Mouse (Mus musculus) CH12.LX (cell line): ENCODE measurements at regions not wholly inside any gene's neighbourhood (a gene's known extent, or its start where the extent isn't known, plus 50 kb on each side); places are given as distances from the start of the nearest gene placed in this dataset.

Source experiments
- DNase-seq: peaks from one replicate; pipeline ENCODE4 v3.0.0-alpha.2; 2013; ENCODE audit errors: extremely low read depth
- H3K27ac ChIP-seq: 2 replicates; pipeline ENCODE4 v1.5.1; 2012; ENCODE audit warnings: low read depth, mild to moderate bottlenecking, control low read depth, moderate library complexity; ENCODE audit not compliant: insufficient read depth
- H3K27me3 ChIP-seq: replicated peaks from 2 replicates; pipeline ENCODE3; 2012; ENCODE audit warnings: inconsistent platforms
- H3K36me3 ChIP-seq, 2 experiments: replicated peaks in 1 of 2; 2 replicates each; pipeline versions ENCODE3 to v1.6.1; 2012; ENCODE audit warnings: inconsistent platforms in 1 of 2, low read length in 1 of 2, mild to moderate bottlenecking in 1 of 2, mixed read lengths in 1 of 2, moderate library complexity in 1 of 2; ENCODE audit not compliant: control insufficient read depth in 1 of 2, insufficient read depth in 1 of 2
- H3K4me1 ChIP-seq, 2 experiments: 2 replicates each; pipeline ENCODE4 v1.6.1; 2012; ENCODE audit warnings: inconsistent platforms in 1 of 2, moderate library complexity in 1 of 2; ENCODE audit not compliant: insufficient read depth in 2 of 2, control insufficient read depth in 1 of 2
- H3K4me2 ChIP-seq: 2 replicates; pipeline ENCODE4 v1.6.1; 2012; ENCODE audit warnings: low read depth, mild to moderate bottlenecking, control low read depth; ENCODE audit not compliant: poor library complexity, insufficient read depth, severe bottlenecking
- H3K4me3 ChIP-seq, 3 experiments: fragments of 150-350 bp in 1 of 3; sonication (generic) in 1 of 3; replicated peaks in 1 of 3; 2 replicates each; pipeline versions ENCODE3 to v1.5.1; 2011 to 2012; ENCODE audit warnings: low read depth in 2 of 3, low read length in 2 of 3, mild to moderate bottlenecking in 2 of 3, moderate library complexity in 2 of 3, control low read depth in 1 of 3, improper control_type of control experiment in 1 of 3, inconsistent platforms in 1 of 3, mixed read lengths in 1 of 3; ENCODE audit not compliant: poor library complexity in 1 of 3
- H3K79me2 ChIP-seq: replicated peaks from 2 replicates; pipeline ENCODE4 v1.6.1; 2012; ENCODE audit warnings: mild to moderate bottlenecking, moderate library complexity; ENCODE audit not compliant: control insufficient read depth, poor library complexity, insufficient read depth, severe bottlenecking; ENCODE audit errors: extremely low read depth
- H3K9ac ChIP-seq: 2 replicates; pipeline ENCODE4 v1.6.1; 2012; ENCODE audit warnings: low read depth, mild to moderate bottlenecking, control low read depth, moderate library complexity; ENCODE audit not compliant: insufficient read depth
- H3K9me3 ChIP-seq: replicated peaks from 2 replicates; pipeline ENCODE3; 2012; ENCODE audit warnings: low read length, inconsistent platforms, mixed read lengths
- BHLHE40 ChIP-seq: IDR thresholded peaks from 2 replicates; pipeline ENCODE4 v1.6.1; 2011; ENCODE audit warnings: mild to moderate bottlenecking, low read depth, low read length, improper control_type of control experiment
- CTCF ChIP-seq, 2 experiments: IDR thresholded peaks in 1 of 2; conservative IDR thresholded peaks in 1 of 2; 2 replicates each; pipeline ENCODE4 v1.5.1; 2011 to 2012; ENCODE audit warnings: low read depth in 2 of 2, low read length in 2 of 2, improper control_type of control experiment in 1 of 2, inconsistent platforms in 1 of 2, mild to moderate bottlenecking in 1 of 2, moderate library complexity in 1 of 2
- E2F4 ChIP-seq: IDR thresholded peaks from 2 replicates; pipeline ENCODE4 v1.6.1; 2011; ENCODE audit warnings: low read depth, low read length, improper control_type of control experiment; ENCODE audit not compliant: insufficient replicate concordance
- ELF1 ChIP-seq: IDR thresholded peaks from 2 replicates; pipeline ENCODE4 v1.6.1; 2014; ENCODE audit warnings: low read depth, mild to moderate bottlenecking, inconsistent platforms, low read length, improper control_type of control experiment
- EP300 ChIP-seq: IDR thresholded peaks from 2 replicates; pipeline ENCODE4 v1.6.1; 2011; ENCODE audit warnings: low read length, improper control_type of control experiment
- ETS1 ChIP-seq: conservative IDR thresholded peaks from 2 replicates; pipeline ENCODE4 v1.6.1; 2012; ENCODE audit warnings: low read depth, mild to moderate bottlenecking, inconsistent platforms, low read length, improper control_type of control experiment, moderate library complexity
- GABPA ChIP-seq: IDR thresholded peaks from 2 replicates; pipeline ENCODE4 v1.6.1; 2012; ENCODE audit warnings: low read depth, low read length, improper control_type of control experiment, inconsistent platforms; ENCODE audit not compliant: insufficient replicate concordance
- HCFC1 ChIP-seq: IDR thresholded peaks from 2 replicates; pipeline ENCODE4 v1.6.1; 2012; ENCODE audit warnings: low read depth, mild to moderate bottlenecking, inconsistent platforms, low read length, improper control_type of control experiment
- IRF4 ChIP-seq: IDR thresholded peaks from 2 replicates; pipeline ENCODE4 v1.6.1; 2014; ENCODE audit warnings: low read depth, mild to moderate bottlenecking, inconsistent platforms, low read length, improper control_type of control experiment
- JUND ChIP-seq: conservative IDR thresholded peaks from 2 replicates; pipeline ENCODE4 v1.6.1; 2011; ENCODE audit warnings: low read depth, low read length, improper control_type of control experiment
- KAT2A ChIP-seq: IDR thresholded peaks from 2 replicates; pipeline ENCODE4 v1.6.1; 2012; ENCODE audit warnings: low read length, improper control_type of control experiment, inconsistent platforms; ENCODE audit not compliant: insufficient replicate concordance
- MAFK ChIP-seq: IDR thresholded peaks from 2 replicates; pipeline ENCODE4 v1.6.1; 2011; ENCODE audit warnings: low read length, improper control_type of control experiment; ENCODE audit not compliant: insufficient replicate concordance
- MAZ ChIP-seq: IDR thresholded peaks from 2 replicates; pipeline ENCODE4 v1.6.1; 2012; ENCODE audit warnings: low read depth, mild to moderate bottlenecking, inconsistent platforms, low read length, improper control_type of control experiment, moderate library complexity
- MEF2A ChIP-seq: IDR thresholded peaks from 2 replicates; pipeline ENCODE4 v1.6.1; 2014; ENCODE audit warnings: low read depth, mild to moderate bottlenecking, inconsistent platforms, low read length, improper control_type of control experiment, borderline replicate concordance
- MXI1 ChIP-seq: IDR thresholded peaks from 2 replicates; pipeline ENCODE4 v1.6.1; 2011; ENCODE audit warnings: mild to moderate bottlenecking, low read depth, low read length, improper control_type of control experiment
- NELFE ChIP-seq: IDR thresholded peaks from 2 replicates; pipeline ENCODE4 v1.6.1; 2011; ENCODE audit warnings: low read depth, low read length, improper control_type of control experiment
- NRF1 ChIP-seq: IDR thresholded peaks from 2 replicates; pipeline ENCODE4 v1.6.1; 2014; ENCODE audit warnings: low read depth, mild to moderate bottlenecking, inconsistent platforms, low read length, improper control_type of control experiment, moderate library complexity
- POLR2A ChIP-seq: IDR thresholded peaks from 2 replicates; pipeline ENCODE4 v1.6.1; 2011; ENCODE audit warnings: low read depth, mild to moderate bottlenecking, improper control_type of control experiment, low read length
- POLR2AphosphoS2 ChIP-seq: IDR thresholded peaks from 2 replicates; pipeline ENCODE4 v1.6.1; 2011; ENCODE audit warnings: low read depth, low read length, improper control_type of control experiment
- SIN3A ChIP-seq: IDR thresholded peaks from 2 replicates; pipeline ENCODE4 v1.6.1; 2012; ENCODE audit warnings: low read length, improper control_type of control experiment, inconsistent platforms
- SMC3 ChIP-seq: IDR thresholded peaks from 2 replicates; pipeline ENCODE4 v1.6.1; 2011; ENCODE audit warnings: low read depth, low read length, improper control_type of control experiment
- TBP ChIP-seq: conservative IDR thresholded peaks from 2 replicates; pipeline ENCODE4 v1.6.1; 2011; ENCODE audit warnings: low read depth, low read length, improper control_type of control experiment
- TCF12 ChIP-seq: IDR thresholded peaks from 2 replicates; pipeline ENCODE4 v1.6.1; 2014; ENCODE audit warnings: low read depth, mild to moderate bottlenecking, inconsistent platforms, low read length, improper control_type of control experiment
- USF1 ChIP-seq: IDR thresholded peaks from 2 replicates; pipeline ENCODE4 v1.6.1; 2014; ENCODE audit warnings: low read depth, mild to moderate bottlenecking, inconsistent platforms, low read length, improper control_type of control experiment
- ZC3H11A ChIP-seq: IDR thresholded peaks from 2 replicates; pipeline ENCODE4 v1.6.1; 2012; ENCODE audit warnings: low read depth, mild to moderate bottlenecking, inconsistent platforms, low read length, improper control_type of control experiment
- ZKSCAN1 ChIP-seq: IDR thresholded peaks from 2 replicates; pipeline ENCODE4 v1.6.1; 2012; ENCODE audit warnings: low read depth, inconsistent platforms, low read length, improper control_type of control experiment, borderline replicate concordance
- ZMIZ1 ChIP-seq: IDR thresholded peaks from 2 replicates; pipeline ENCODE4 v1.6.1; 2012; ENCODE audit warnings: low read depth, mild to moderate bottlenecking, inconsistent platforms, low read length, improper control_type of control experiment
- dilution Hi-C: fragments of 300-500 bp; cut with MboI; formaldehyde crosslinking; loops from 2 replicates; pipeline ENCODE4 v1.14.3; 2020; ENCODE audit warnings: low sequenced_read_pairs; ENCODE audit not compliant: extremely low pct_unique_long_range_greater_than_20kb, extremely low pct_ligation_motif_present
- in situ Hi-C: fragments of 300-500 bp; cut with MboI; formaldehyde crosslinking; loops from 3 replicates; pipeline ENCODE4 v1.14.3; 2019; ENCODE audit warnings: low sequenced_read_pairs, low pct_ligation_motif_present, low pct_unique_long_range_greater_than_20kb, mixed read lengths

- H3K4me3 ChIP-seq = no peak overlapping the region
- no peak overlapping the region for H3K9ac ChIP-seq
- H3K4me2 ChIP-seq = peak overlapping the region; percentile 34
- dilution Hi-C loops = no loop called here
- no peaks in the 10 kb centered on the region for H3K9me3 ChIP-seq
- DNase-seq = peak; percentile 47
- H3K36me3 ChIP-seq = no peaks in the 10 kb centered on the region
- TF ChIP-seq KAT2A (no peak), POLR2AphosphoS2 (no peak), SMC3 (no peak), MAFK (no peak), BHLHE40 (peak; percentile 46; the same call in 1 of the 2 replicates), JUND (no peak), ETS1 (peak; percentile 45), NELFE (no peak), TCF12 (no peak), HCFC1 (no peak), IRF4 (peak; percentile 65; the same call in 1 of the 2 replicates), EP300 (peak; percentile 68; the same call in 1 of the 2 replicates), MEF2A (0 out of 2 replicates have a peak, but pooled peaks have one; percentile 22), ELF1 (peak; percentile 72), MXI1 (no peak), SIN3A (no peak), GABPA (no peak)
- no peaks in the 10 kb centered on the region for H3K79me2 ChIP-seq
- H3K27me3 ChIP-seq = no peaks in the 10 kb centered on the region
- in situ Hi-C loops = no loop called here
- H3K27ac ChIP-seq = no peak overlapping the region
- H3K4me1 ChIP-seq = peaks cover 21 to 42% of the 10 kb centered on the region in 2 experiments; a peak in 3 of 4 replicates
Observed at GRCm38 (mm10) chr19:14663350-14663749, 65.5 kb upstream of the Tle4 start.

GRCm38 (mm10) chr19:14659725-14660124, 61.9 kb upstream of the Tle4 start:
- no peak for TF ChIP-seq SMC3
- no peak for TF ChIP-seq POLR2A
- no peak for TF ChIP-seq MAFK
- TF ChIP-seq MXI1 = no peak
- no peak for TF ChIP-seq ZMIZ1
- no peak for TF ChIP-seq MAZ
- TF ChIP-seq CTCF (conservative IDR thresholded peaks at IDR 0.05 in 1 of 2, IDR thresholded peaks at IDR 0.05 in 1 of 2; ENCODE audit: low read depth in 2 of 2, low read length in 2 of 2) = no peak
- no peak for TF ChIP-seq TBP
- TF ChIP-seq NRF1 = no peak
- TF ChIP-seq ELF1 = no peak
- TF ChIP-seq E2F4 = no peak
- TF ChIP-seq NELFE = no peak
- TF ChIP-seq USF1 = no peak
- no peak for TF ChIP-seq SIN3A
- TF ChIP-seq ZKSCAN1 = no peak
- no peak for TF ChIP-seq GABPA
- TF ChIP-seq ZC3H11A = no peak
- TF ChIP-seq, all 38 proteins: peak for 0
- dilution Hi-C loops (no loop called here), in situ Hi-C loops (no loop called here)
- Histone ChIP-seq H3K27ac (no peak overlapping the region), H3K9ac (no peak overlapping the region), H3K79me2 (no peaks in the 10 kb centered on the region), H3K27me3 (no peaks in the 10 kb centered on the region), H3K9me3 (no peaks in the 10 kb centered on the region), H3K4me3 (no peak overlapping the region), H3K36me3 (no peaks in the 10 kb centered on the region), H3K4me2 (no peak overlapping the region), H3K4me1 (peaks cover 12 to 16% of the 10 kb centered on the region in 2 experiments; a peak in 3 of 4 replicates)
- DNase-seq = no peak
